Mouse (Mus musculus) C2C12 (cell line): ENCODE measurements around the gene Borcs8. TPM values are rescaled to one million over a fixed set of nuclear protein-coding genes. Genes with fewer than 3 reads are reported as not detected.
A peak's percentile ranks its signal among the peaks of the same experiment; 100 is the strongest.

Experiments
- H3K27me3 ChIP-seq: one replicate; pipeline ENCODE4 v1.6.1; 2011; ENCODE audit not compliant: control insufficient read depth, insufficient read depth, insufficient read length
- H3K36me3 ChIP-seq: one replicate; pipeline ENCODE4 v1.6.1; 2011; ENCODE audit not compliant: control insufficient read depth, insufficient read depth
- H3K4me3 ChIP-seq: one replicate; pipeline ENCODE4 v1.5.1; 2011; ENCODE audit warnings: mild to moderate bottlenecking, control low read depth; ENCODE audit not compliant: poor library complexity, insufficient read depth, severe bottlenecking
- H3K79me2 ChIP-seq: one replicate; pipeline ENCODE4 v1.6.1; 2011; ENCODE audit not compliant: control insufficient read depth, insufficient read depth
- H3K79me3 ChIP-seq: one replicate; pipeline ENCODE4 v1.6.1; 2011; ENCODE audit warnings: low read depth, control low read depth
- H3ac ChIP-seq: one replicate; pipeline ENCODE3; 2011; ENCODE audit warnings: low read depth; ENCODE audit not compliant: control insufficient read depth, insufficient read length
- CEBPB ChIP-seq: IDR thresholded peaks from one replicate; pipeline ENCODE4 v1.6.1; 2011; ENCODE audit warnings: low read depth, mild to moderate bottlenecking, control low read depth, moderate library complexity
- CTCF ChIP-seq: IDR thresholded peaks from one replicate; pipeline ENCODE4 v1.5.1; 2011; ENCODE audit not compliant: control insufficient read depth, insufficient read depth, insufficient read length
- FOSL1 ChIP-seq: IDR thresholded peaks from one replicate; pipeline ENCODE4 v1.8.0; 2011; ENCODE audit warnings: mild to moderate bottlenecking, low read length; ENCODE audit not compliant: poor library complexity, insufficient read depth, severe bottlenecking
- MAX ChIP-seq: IDR thresholded peaks from one replicate; pipeline ENCODE4 v1.6.1; 2011; ENCODE audit warnings: mild to moderate bottlenecking, control low read depth
- MYOD1 ChIP-seq: IDR thresholded peaks from one replicate; pipeline ENCODE4 v1.6.1; 2011; ENCODE audit warnings: low read depth; ENCODE audit not compliant: control insufficient read depth, insufficient read length
- MYOG ChIP-seq: IDR thresholded peaks from one replicate; pipeline ENCODE4 v1.6.1; 2011; ENCODE audit not compliant: control insufficient read depth, insufficient read length; ENCODE audit errors: extremely low read depth
- USF1 ChIP-seq: IDR thresholded peaks from one replicate; pipeline ENCODE4 v1.6.1; 2011; ENCODE audit warnings: low read depth, mild to moderate bottlenecking, control low read depth, moderate library complexity
- long read RNA-seq, 2 experiments: library from polyadenylated mRNA; unstranded; transcript quantifications; one replicate each; pipeline ENCODE4 v2.0.0; 2019 to 2020
- polyA plus RNA-seq: library from polyadenylated mRNA; unstranded; fragments of >200 nt; fragmentation: generic; extraction: Trizol; gene quantifications from one replicate; pipeline ENCODE4 v1.2.1, GENCODE M21; 2012; ENCODE audit warnings: missing spikeins

The Borcs8 gene
- 49.8 TPM for polyA plus RNA-seq
- long read RNA-seq, experiment 1, transcript Borcs8-201 (6 exons, 810 nt): major isoform, 29 of 52 reads
- long read RNA-seq, experiment 1, transcript Borcs8-204 (4 exons, 756 nt): minor isoform, 17 of 52 reads
- long read RNA-seq, experiment 1, partial matches to known transcripts: 4 of 52 reads
- long read RNA-seq, experiment 1, other reads (novel, unspliced or antisense): 2 of 52 reads
- long read RNA-seq, experiment 2, transcript Borcs8-201 (6 exons, 810 nt): major isoform, 6 of 8 reads
- long read RNA-seq, experiment 2, partial matches to known transcripts: 0 of 8 reads
- long read RNA-seq, experiment 2, other reads (novel, unspliced or antisense): 0 of 8 reads

GRCm38 (mm10) chr8:70139026-70139857 lies at the start of gene Borcs8, which contains the start of the genes Rfxank and Mef2b:
Gene Borcs8, plus strand, starts transcription at chr8:70139499.
Gene Rfxank, minus strand, starts transcription at chr8:70139154.
Gene Mef2b, plus strand, starts transcription at chr8:70139711.
- peak within 1 kb of the TSS; percentile 93 for H3ac ChIP-seq
- H3K79me3 ChIP-seq: peaks cover 7% of the 10 kb centered on the region
- no peaks in the 10 kb centered on the region for H3K27me3 ChIP-seq
- peak within 1 kb of the TSS; percentile 78 for H3K4me3 ChIP-seq
- TF ChIP-seq MAX (peak; percentile 43), USF1 (no peak), CEBPB (no peak)
- peaks cover 13% of the 10 kb centered on the region for H3K79me2 ChIP-seq
- peaks cover 9% of the 10 kb centered on the region for H3K36me3 ChIP-seq

GRCm38 (mm10) chr8:70092786-70093185 lies 46.5 kb upstream of the Borcs8 start:
- H3K27me3 ChIP-seq: peaks cover 47% of the 10 kb centered on the region
- no peak overlapping the region for H3K4me3 ChIP-seq

GRCm38 (mm10) chr8:70099276-70099675 lies 40.0 kb upstream of the Borcs8 start:
- no peaks in the 10 kb centered on the region for H3K79me2 ChIP-seq
- H3K79me3 ChIP-seq: no peaks in the 10 kb centered on the region
- no peak overlapping the region for H3K4me3 ChIP-seq
- H3K27me3 ChIP-seq: peaks cover 40% of the 10 kb centered on the region
- H3ac ChIP-seq: no peak overlapping the region
- TF ChIP-seq MYOG: no peak
- TF ChIP-seq CEBPB: no peak
- TF ChIP-seq MYOD1: no peak
- TF ChIP-seq USF1: no peak
- TF ChIP-seq MAX: no peak
- TF ChIP-seq CTCF: no peak
- no peak for TF ChIP-seq FOSL1
- H3K36me3 ChIP-seq: no peaks in the 10 kb centered on the region

More at GRCm38 (mm10) chr8:70092786-70093185, 46.5 kb upstream of the Borcs8 start:
- no peak overlapping the region for H3ac ChIP-seq
- TF ChIP-seq USF1 (no peak), FOSL1 (no peak), MYOG (no peak), MYOD1 (no peak), CEBPB (no peak), MAX (no peak), CTCF (no peak)
- no peaks in the 10 kb centered on the region for H3K79me3 ChIP-seq
- H3K36me3 ChIP-seq: no peaks in the 10 kb centered on the region
- no peaks in the 10 kb centered on the region for H3K79me2 ChIP-seq

- H3ac ChIP-seq: no peak overlapping the region
- H3K79me3 ChIP-seq: no peaks in the 10 kb centered on the region
- no peak overlapping the region for H3K4me3 ChIP-seq
- H3K79me2 ChIP-seq: no peaks in the 10 kb centered on the region
- no peak for TF ChIP-seq FOSL1
- no peak for TF ChIP-seq CTCF
- no peak for TF ChIP-seq USF1
- no peak for TF ChIP-seq MYOG
- no peak for TF ChIP-seq MAX
- no peak for TF ChIP-seq CEBPB
- no peak for TF ChIP-seq MYOD1
- H3K36me3 ChIP-seq: no peaks in the 10 kb centered on the region
- peaks cover 36% of the 10 kb centered on the region for H3K27me3 ChIP-seq
These were observed 39.1 kb upstream of the Borcs8 start for GRCm38 (mm10) chr8:70100241-70100640.

- Histone ChIP-seq H3K79me2 (no peaks in the 10 kb centered on the region), H3ac (no peak overlapping the region), H3K36me3 (no peaks in the 10 kb centered on the region), H3K27me3 (peaks cover 47% of the 10 kb centered on the region), H3K4me3 (no peak overlapping the region), H3K79me3 (no peaks in the 10 kb centered on the region)
- TF ChIP-seq CTCF (peak; percentile 20), FOSL1 (no peak), MYOD1 (no peak)
These were observed 34.8 kb upstream of the Borcs8 start for GRCm38 (mm10) chr8:70104506-70104905.

- TF ChIP-seq CTCF (no peak), MYOD1 (no peak), USF1 (no peak), FOSL1 (no peak), CEBPB (no peak), MYOG (no peak), MAX (no peak)
These were observed 34.4 kb upstream of the Borcs8 start for GRCm38 (mm10) chr8:70104922-70105321.

More at GRCm38 (mm10) chr8:70104922-70105321, 34.4 kb upstream of the Borcs8 start:
- no peaks in the 10 kb centered on the region for H3K36me3 ChIP-seq
- H3K4me3 ChIP-seq: no peak overlapping the region
- H3K79me2 ChIP-seq: no peaks in the 10 kb centered on the region
- H3ac ChIP-seq: no peak overlapping the region
- H3K79me3 ChIP-seq: no peaks in the 10 kb centered on the region
- H3K27me3 ChIP-seq: peaks cover 51% of the 10 kb centered on the region
